Mouse (Mus musculus) embryo, embryonic 11.5 days (tissue): ENCODE data around the gene Gon7.

Experiments used
- DNase-seq: peaks from one replicate; pipeline ENCODE4 v3.0.0-alpha.2; 2012; ENCODE audit warnings: low read depth, low spot score

Gon7 gene

DNA sequence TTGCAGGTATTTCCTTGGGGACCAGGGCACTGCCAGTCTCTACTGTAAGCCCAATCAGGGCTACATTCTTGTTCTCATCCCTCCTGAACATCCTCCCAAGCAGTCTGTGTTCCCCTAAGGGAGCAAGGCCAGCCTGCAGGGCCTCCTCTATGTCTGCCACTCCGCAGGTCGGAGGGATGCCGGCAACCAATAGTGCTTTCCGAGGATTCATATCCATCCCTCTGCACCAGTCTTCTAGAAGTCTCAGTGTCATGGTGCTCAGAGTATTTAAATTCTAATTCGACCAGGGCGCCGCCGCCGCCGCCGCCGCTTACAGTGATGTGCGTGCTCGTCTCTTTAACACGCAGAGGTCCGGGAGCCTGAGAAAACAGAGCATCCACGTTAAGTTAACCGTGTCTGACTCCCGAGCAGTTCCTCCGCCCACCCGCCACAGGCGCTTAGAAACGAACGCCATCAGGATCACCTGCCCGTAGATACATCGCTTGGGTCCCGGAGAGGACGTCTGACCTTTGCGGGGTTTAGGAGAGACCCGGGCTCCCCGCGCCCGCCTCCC is 14.5 kb downstream of the Gon7 start:
- DNase-seq = no peak

DNA sequence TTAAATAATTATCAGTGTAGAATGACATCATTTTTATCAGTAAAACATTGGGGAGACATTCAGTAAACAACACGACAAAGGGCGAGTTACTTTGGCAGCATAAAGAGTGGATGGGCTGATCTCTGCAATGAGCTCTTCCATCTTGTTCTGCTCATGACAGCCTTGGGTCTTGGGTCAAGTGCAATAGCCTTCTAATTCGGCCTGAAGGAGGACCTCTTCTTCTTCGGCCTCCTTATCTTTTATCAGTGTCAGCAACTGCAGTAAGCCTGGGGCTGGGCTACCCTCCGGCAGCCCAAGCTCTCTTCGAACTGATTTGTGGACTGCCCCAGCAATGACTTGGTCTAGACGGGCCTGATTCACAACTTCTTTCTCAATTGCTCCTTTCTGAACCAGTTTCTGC is 15.5 kb downstream of the Gon7 start:
- DNase-seq = no peak

DNA sequence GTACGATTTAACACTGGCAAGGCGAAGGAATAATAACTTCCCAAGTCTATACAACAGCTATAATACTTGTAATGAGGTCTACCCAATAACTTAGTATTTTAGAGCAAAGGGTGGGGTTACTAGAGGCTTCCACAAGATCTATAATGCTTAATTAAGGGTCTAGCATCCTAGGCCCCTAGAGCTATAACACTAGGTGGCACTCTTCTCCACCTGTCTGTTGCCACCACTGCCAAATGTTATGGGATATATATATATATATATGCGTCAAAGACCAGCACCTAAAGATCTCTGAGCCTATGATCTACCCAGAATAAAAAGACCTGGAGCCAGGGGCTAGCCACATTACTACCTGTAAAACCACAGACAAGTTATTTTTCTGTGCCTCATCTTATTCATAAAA is 17.3 kb downstream of the Gon7 start:
- no peak for DNase-seq

DNA sequence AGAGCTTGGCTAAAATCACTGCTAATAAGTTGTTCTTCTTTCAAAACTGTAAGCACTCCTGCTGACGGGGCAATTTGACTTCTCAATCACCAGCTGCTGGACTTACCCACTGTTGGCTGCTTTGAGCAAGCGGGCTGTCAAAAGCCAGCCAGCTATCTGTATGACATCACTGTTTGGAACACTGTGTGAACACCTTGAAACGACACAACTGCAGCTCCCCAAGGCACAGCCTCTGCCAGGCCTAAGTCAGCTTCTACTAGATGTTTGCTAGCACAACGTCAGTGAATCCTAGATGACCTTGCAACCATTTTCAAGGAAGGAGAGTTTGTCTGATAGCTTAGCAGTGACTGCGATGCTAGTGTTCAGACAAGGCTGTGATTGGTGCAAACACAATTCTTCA is 18.5 kb downstream of the Gon7 start:
- DNase-seq = no peak

GRCm38 (mm10) chr12:102733381-102733780 is 24.2 kb downstream of the Gon7 start:
- DNase-seq = peak; percentile 48

GRCm38 (mm10) chr12:102730798-102731619 is 26.6 kb downstream of the Gon7 start:
- peak; percentile 56 for DNase-seq

DNA sequence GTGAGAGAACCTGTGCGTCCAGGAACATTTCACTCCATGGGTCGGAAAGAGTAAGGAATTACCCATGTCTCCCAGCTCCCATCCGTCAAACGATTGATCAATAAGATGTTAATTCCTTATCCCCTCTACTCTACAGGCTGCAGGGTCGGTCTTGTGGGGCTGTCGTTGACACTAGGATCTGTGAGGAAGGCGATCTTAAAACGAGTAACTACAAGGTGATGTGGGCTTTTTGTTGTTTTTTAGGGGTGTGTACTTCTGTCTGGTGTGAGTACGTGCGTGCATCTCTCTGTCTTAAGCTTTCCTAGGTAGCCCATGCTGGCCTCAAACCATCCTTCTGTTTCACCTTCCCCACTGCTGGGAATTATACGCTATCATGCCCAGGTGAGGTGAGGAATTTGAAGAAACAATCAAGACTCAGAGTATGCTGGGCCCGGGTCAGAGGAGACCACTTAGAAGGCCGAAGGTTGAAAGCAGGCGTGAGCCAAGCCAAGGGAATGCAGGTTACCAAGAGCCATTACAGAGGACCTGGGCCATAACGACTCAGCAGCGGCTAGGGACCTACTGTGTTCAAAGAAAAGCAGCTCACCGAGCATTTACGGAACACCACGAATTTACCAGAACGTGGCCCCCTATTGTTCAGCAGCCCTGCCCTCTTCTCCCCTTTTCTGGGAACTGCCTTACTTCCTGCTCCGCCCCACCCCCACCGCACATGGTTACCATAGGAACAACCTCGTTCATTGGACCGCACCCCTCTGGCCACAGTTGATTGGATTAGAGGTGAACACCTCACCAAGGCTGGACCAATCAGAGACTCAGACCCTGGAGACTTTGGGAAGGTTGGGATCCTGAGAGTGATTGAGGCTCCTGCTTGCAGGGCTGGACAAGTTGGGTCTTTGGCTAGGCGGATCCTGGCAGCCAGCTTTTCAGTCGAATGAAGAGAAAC is 27.5 kb downstream of the Gon7 start:
- DNase-seq = peak; percentile 86

DNA sequence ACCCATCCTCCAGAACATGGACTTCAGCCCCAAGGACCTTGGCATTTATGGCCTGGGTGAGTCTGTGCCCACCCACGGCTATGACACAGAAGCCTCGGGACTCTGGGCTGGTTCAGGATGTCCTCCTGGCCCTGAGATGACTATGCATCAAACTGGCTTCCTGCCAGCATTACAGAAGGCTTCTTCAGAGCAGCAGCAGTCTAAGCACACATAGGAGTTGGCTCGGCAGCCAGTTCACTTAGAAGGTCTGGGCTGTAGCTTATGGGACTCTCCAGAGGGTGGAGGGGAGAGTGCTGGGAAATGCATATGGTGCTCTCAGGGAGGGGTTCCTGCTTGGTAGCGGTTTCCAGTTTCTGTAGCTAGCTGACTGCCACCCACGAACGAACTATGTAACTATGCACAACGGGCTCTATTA is 31.8 kb downstream of the Gon7 start:
- no peak for DNase-seq

GRCm38 (mm10) chr12:102725146-102725545 is 32.5 kb downstream of the Gon7 start:
- no peak for DNase-seq

DNA sequence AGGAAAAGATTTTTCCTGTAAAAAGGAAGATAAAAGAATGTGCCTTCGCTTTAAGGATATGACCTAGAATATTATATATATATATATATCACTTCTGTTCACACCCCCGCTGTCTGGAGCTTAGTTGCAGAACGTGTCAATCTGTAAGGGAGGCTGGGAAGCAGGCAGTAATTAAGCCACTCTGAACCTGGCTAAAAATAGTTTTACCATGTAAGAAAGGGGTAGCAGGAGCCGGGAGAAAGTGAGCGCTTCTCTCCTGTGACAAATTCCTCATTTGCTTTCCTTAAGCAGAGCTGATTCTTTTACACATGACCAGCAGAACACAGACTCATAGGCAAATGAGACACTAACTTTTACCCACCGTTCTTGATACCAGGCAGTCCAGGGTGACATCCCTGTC is 33.7 kb downstream of the Gon7 start:
- DNase-seq = no peak

DNA sequence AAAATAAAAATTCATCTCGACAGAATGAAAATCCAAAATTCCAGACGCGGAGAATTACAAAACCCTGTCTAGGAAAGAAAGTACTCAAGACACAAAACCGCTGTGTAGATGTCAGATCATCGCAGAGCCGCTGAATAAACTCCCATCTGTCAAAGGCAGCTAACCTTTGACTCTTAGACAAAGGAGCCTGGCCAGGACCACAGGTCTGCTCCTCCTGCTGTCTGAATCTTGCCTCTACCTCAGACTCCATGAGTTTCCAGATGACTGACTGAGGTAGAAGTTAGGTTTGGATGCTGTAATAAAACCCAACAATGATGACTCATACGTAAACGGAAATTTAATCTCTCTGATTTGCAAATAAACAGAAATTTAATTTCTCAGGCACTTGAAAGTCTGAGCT is 34.6 kb downstream of the Gon7 start:
- DNase-seq = no peak

DNA sequence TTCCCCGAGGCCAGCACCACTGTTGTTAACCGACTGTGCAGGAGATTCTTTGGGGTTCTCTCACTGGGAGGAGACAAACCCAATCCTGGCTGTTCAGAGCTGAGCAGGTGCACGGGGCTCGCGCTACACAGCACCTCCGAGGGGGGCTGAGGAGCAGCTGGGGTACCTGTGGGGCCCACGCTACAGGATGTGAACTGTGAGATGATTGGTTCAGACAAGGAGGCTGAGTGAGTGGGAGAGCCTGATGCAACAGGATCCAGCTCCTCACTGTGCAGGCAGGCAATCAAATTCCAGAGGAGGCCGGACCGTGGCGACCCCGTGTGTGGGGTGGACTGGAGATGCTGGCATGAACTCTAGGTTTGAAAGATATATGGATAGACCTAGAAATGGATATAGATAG is 35.2 kb downstream of the Gon7 start:
- no peak for DNase-seq

- peak; percentile 69 for DNase-seq
Measured at GRCm38 (mm10) chr12:102719552-102720315, 37.9 kb downstream of the Gon7 start.

DNA sequence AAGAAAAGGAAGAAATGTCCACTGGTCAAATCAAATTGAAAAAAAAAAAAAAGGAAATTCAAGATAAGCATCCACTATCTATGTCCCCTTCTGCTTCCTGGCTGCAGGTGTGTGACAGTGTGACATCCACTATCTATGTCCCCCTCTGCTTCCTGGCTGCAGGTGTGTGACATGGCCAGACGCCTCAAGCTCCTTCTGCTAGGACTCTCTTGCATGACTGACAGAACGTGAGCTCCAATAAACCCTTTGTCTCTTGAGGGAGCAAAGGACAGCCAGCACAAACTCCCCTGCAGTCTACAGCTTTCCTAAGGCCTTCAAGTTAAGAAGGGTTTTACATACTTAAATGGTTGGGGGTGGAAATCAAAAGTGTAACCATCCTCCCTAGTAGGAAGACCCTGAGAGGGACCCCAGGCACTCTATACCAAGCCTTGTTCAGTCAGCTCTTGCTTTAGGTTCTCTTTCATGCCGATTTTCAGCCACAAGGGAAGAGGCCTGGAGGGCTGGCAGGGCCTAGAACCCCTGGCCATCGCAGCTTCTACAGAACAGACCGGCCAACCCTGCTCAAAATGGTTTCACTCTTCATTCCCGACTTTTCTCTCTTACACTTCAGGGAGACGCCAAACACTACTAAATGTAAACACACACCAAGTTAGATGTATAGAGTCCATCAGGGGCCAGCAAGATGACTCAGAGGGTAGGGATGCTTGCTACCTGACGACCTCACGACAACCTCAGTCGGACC is 42.8 kb downstream of the Gon7 start:
- no peak for DNase-seq

DNA sequence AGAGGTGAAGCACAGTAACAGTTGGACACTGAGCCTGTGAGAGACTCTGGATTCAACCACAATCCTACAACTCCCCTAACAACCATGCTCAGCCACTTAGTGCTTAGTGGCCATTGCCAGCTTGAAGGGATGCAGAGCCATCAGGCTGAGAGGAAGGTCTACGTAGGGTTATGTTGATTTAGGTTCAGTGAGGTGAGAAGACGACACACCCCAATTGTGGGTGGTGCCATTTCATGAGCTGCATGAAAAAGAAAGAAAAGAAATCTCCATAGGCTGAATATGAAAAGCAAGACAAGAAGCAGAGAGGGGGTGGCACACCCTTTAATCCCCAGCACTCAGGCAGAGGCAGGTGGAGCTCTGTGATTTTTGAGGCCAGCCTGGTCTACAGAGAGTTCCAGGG is 43.5 kb downstream of the Gon7 start:
- no peak for DNase-seq

GRCm38 (mm10) chr12:102713153-102713865 is 44.3 kb downstream of the Gon7 start:
- DNase-seq = no peak

DNA sequence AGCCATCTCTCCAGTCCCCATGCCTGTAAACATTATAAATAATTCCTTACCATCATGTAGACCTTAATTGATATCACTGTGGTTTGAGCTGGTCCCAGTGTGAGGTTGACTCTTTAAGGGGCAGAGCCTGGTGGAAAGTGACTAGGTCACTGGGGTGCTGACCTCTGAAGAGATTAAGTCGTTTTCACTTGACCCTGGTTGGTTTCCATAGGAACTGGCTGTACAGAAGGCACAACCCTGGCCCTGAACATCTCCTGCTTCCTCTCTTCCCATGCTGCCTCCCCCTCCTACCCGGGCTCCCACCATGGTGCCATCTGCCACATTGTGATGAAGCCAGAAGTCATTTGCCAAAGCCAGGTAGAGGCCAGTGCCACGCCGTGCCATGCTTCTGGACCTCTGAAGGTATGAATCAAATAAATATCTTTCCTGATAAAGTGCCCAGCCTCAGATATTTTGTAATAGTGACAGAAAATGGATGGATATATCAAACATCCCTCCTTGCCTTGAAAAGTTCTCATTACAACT is 46.7 kb downstream of the Gon7 start:
- DNase-seq = no peak

- DNase-seq = no peak
Measured at GRCm38 (mm10) chr12:102709896-102710295, 47.7 kb downstream of the Gon7 start.

GRCm38 (mm10) chr12:102708220-102708619 is 49.4 kb downstream of the Gon7 start:
- DNase-seq = no peak
